Mouse (Mus musculus): ENCODE data around the gene Slc10a1.

Slc10a1 gene

GRCm38 (mm10) chr12:80927518-80927917 is 41.0 kb downstream of the Slc10a1 start:
- no peak for DNase-seq (ENCODE audit: low read depth, low spot score)

- DNase-seq (ENCODE audit: low read depth, low spot score) = no peak
These were observed 42.0 kb downstream of the Slc10a1 start for GRCm38 (mm10) chr12:80926550-80926949.

- DNase-seq (ENCODE audit: low read depth, low spot score) = no peak
These were observed 42.6 kb downstream of the Slc10a1 start for GRCm38 (mm10) chr12:80925919-80926318.

GRCm38 (mm10) chr12:80924205-80924604 is 44.3 kb downstream of the Slc10a1 start:
- no peak for DNase-seq (ENCODE audit: low read depth, low spot score)

- no peak for DNase-seq (ENCODE audit: low read depth, low spot score)
These were observed 44.9 kb downstream of the Slc10a1 start for GRCm38 (mm10) chr12:80923602-80924001.

GRCm38 (mm10) chr12:80922869-80923268 is 45.6 kb downstream of the Slc10a1 start:
- no peak for DNase-seq (ENCODE audit: low read depth, low spot score)

GRCm38 (mm10) chr12:80921301-80921700 is 47.2 kb downstream of the Slc10a1 start:
- no peak for DNase-seq (ENCODE audit: low read depth, low spot score)

- peak; percentile 76 for DNase-seq (ENCODE audit: low read depth, low spot score)
These were observed 50.7 kb downstream of the Slc10a1 start for GRCm38 (mm10) chr12:80917764-80918163.

- no peak for DNase-seq (ENCODE audit: low read depth, low spot score)
These were observed 58.9 kb downstream of the Slc10a1 start for GRCm38 (mm10) chr12:80909631-80910030.
